Mouse (Mus musculus) spleen, adult 10 weeks (tissue): ENCODE data around the gene Txndc12. TPM values are rescaled to one million over a fixed set of nuclear protein-coding genes. Genes with fewer than 3 reads are reported as not detected.

ENCODE experiments used
- polyA plus RNA-seq: library from polyadenylated mRNA; stranded (reverse); fragments of 350-450 nt; fragmentation: Illumina TruSeq; extraction: RNeasy Lipid Tissue Mini Kit (QIAGEN cat#74804); gene quantifications from one replicate; pipeline ENCODE4 v1.2.3, GENCODE M21; 2015; ENCODE audit warnings: low replicate concordance; ENCODE audit not compliant: insufficient read depth

Txndc12 gene
- polyA plus RNA-seq, result 39.9 TPM

DNA sequence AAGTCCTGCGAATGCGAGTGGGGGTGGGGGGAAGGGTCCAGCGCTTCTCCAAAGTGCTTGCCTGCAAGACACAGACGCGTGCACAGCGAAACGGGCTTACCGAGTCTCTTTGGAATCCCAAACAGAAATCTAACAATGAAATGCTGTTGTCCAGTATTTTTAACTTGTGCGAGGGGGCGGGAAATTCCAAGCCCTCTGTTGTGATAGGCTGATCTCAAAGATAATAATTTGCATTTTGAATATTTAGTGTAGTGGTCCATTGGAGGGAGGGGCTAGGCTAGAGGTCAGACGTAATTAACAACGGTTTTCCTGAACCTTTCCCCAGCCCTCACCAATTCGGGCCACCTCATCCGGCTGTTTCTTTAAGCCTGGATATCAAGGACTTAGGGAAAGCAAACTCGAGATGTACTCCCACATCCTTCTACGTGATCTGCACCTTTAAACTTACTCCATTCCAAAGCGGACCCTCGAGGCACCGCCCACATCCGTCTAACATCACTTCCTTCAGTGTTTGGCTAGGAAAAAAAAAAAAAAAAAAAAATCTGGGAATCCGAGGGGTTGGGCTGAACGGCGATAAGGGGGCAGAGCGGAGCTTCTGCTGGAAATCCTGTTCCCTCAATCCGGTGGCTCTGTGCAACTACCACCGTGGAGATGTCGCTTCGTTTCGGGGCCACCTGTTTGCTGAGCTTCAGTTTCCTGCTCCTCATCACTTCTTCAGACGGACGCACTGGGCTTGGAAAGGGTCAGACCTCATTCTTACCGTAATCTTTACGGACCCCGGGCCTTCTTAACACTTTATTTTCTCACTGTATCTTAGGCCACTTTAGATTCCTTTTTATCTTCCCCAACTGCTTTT, at the start of gene Txndc12:
Txndc12 (plus strand) TSS at position 487 of the 856 bp plus-strand sequence.

DNA sequence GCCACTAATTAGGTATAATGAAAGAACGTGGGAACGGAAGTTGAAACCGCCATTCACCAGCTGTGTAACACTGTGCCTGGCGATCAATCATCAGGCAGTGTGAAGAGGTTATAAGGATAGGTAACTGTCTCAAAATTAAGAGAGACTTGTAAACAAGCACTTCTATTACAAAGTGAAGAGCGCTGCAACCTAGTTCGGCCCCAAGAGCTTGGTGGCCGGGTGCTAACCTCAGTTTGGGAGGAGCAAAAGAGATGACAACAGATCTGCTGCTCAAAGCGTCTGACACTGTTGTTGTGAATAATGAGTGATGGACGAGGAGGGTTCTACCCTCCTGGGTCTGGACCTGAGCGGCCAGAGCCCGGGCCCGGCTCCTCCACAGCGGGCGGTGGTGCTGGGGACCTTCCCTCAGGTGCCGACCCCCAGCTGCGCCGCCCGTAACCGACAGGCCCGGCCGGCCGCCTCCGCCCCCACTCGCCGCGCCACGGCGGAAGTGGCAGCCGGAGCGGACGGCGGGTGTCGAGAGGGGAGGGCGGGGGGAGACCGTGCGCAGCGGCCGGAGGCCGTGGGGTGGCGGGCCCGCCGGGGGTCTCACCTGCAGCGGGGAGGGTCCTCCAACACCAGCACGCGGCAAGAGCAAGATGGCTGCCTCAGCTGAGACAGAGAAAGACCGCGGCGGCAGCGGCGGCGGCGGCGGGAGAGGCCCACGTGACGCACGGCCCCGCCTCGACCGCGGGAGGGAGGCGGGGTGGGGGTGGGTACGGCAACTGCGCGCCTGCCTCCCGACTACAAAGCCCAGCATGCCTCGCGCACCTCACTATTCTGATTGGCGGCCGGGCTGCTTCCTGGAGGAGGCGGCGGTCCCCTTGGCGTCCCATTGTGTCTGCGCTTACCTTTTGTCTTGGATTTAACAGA, 1.2 kb upstream of the Txndc12 start, which contains the start of gene Btf3l4:
Btf3l4 (minus strand) TSS at position 699 of the 912 bp plus-strand sequence.

DNA sequence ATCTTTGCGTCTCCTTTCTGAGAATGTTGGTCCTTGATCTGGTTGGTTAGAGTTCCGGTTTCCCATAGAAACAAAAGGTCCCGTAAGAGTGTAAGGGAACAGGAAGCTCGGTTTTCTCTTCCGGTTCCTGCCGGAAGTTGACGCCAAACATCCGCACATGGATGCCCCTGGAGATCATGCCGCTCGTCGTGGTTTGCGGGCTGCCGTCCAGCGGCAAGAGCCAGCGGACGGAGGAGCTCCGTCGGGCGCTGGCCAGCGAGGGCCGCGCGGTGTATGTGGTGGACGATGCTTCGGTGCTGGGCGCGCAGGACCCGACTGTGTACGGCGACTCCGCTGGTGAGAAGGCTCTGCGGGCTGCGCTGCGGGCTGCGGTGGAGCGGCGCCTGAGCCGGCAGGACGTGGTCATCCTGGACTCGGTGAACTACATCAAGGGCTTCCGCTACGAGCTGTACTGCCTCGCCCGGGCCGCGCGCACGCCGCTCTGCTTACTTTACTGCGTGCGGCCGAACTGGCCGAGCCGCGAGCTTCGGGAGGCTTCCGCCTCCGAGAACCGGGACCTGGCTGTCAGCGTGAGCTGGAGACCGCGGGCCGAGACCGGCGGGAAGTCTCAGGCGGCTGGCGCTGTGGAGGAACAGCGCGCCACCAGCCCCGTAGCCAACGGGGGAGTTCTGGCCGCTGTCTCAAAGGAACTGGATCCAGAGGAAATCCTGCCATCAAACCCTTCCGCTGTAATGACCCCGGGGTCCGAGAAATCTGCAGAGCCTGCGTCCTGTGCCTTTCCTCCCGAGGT, 13.5 kb downstream of the Txndc12 start, which contains the start of gene Kti12:
Kti12 (plus strand) TSS at position 71 of the 790 bp plus-strand sequence.

DNA sequence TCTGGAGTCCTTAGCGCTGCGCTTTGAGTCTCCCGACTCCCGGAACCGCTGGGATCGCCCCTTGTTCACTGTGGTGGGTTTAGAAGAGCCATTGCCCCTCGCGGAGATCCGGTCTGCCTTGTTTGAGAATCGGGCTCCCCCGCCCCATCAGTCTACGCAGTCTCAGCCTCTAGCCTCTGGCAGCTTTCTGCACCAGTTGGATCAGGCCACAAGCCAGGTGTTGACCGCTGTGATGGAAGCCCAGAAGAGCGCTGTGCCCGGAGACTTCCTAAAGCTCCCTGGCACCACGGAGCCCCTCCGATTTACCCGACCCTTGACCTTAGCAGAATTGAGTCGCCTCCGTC, 14.1 kb downstream of the Txndc12 start, which contains the start of gene A730015C16Rik:
A730015C16Rik (minus strand) TSS at position 115 of the 344 bp plus-strand sequence.

DNA sequence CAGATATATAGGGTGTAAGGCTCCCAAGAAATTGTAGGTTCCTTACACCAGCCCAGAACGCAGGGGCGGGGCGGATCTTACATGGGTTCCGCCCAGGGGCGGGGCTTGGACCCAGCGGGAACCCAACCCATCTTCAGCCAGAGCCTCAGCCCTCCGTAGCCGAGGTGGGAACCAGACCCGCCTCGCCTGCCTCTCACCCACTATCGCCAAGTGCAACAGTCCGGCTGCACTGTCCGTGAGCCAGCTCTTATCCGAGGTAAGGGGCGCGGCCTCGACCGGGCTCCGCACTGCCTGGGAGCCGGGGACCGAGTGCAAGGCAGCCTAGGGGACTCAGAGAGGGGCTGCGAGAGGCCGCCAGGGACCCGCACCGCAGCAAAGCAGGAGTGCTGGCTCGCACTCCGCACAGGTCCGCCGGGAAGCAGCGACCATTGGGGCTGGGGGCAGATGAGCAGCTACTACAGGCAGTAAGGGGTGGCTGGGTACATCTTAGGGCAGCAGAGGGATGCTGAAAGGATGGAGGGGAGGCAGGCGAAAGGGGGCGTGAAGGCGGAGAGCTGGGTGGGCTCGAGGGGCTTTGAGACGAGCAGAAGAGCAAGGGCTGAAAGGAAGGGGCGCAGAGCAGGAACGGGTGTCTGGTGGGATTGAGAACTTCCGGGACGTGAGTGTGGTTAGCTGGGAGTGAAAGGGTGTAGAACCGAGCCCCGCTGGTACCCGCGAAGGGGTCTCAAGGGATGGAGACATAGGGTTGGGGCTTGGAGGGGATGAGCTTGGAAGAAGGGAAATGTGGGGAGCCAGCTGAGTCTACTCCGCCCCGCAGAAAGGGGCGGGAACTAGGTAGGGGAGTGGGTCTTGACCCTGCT, 44.8 kb downstream of the Txndc12 start, which contains the start of gene Rab3b:
Rab3b (plus strand) TSS at position 101 of the 860 bp plus-strand sequence.

Other genes starting within 250 kb of the Txndc12 start
- gene Cc2d1b, start 214.7 kb upstream of the Txndc12 start, polyA plus RNA-seq, result 73.8 TPM
- not detected for gene 3110021N24Rik, start 115.0 kb upstream of the Txndc12 start, polyA plus RNA-seq
- 6.8 TPM for gene Zfyve9, start 53.8 kb upstream of the Txndc12 start, polyA plus RNA-seq
- 136 TPM for gene Btf3l4, start 987 bp upstream of the Txndc12 start, polyA plus RNA-seq
- gene Kti12, start 13.2 kb downstream of the Txndc12 start, polyA plus RNA-seq, result 24.8 TPM
- gene A730015C16Rik, start 14.0 kb downstream of the Txndc12 start, polyA plus RNA-seq, result not detected
- gene Rab3b, start 44.5 kb downstream of the Txndc12 start, polyA plus RNA-seq, result 0.17 TPM
- gene Nrd1, start 166.1 kb downstream of the Txndc12 start, polyA plus RNA-seq, result 212 TPM